Mouse (Mus musculus) macrophage (primary cell): Measurements from ENCODE around the gene Hoxd3. TPM values are rescaled to one million over a fixed set of nuclear protein-coding genes. Genes with fewer than 3 reads are reported as not detected.

Experiments used
- H3K27ac ChIP-seq: fragments of 350-480 bp; formaldehyde crosslinking; 2 replicates; pipeline ENCODE4 v1.9.0; 2021
- H3K36me3 ChIP-seq: fragments of 350-480 bp; formaldehyde crosslinking; 2 replicates; pipeline ENCODE4 v1.9.0; 2021; ENCODE audit errors: inconsistent target
- H3K4me3 ChIP-seq: fragments of 350-480 bp; formaldehyde crosslinking; 2 replicates; pipeline ENCODE4 v1.9.0; 2021; ENCODE audit errors: inconsistent target
- H3K79me2 ChIP-seq: fragments of 350-480 bp; formaldehyde crosslinking; 2 replicates; pipeline ENCODE4 v1.9.0; 2021; ENCODE audit errors: inconsistent target
- WGBS: methylation state at CpG from one replicate; pipeline ENCODE4 v1.1.7; 2026; ENCODE audit warnings: inconsistent platforms; ENCODE audit not compliant: missing documents; 5-methylcytosine and 5-hydroxymethylcytosine counted together
- polyA plus RNA-seq: library from polyadenylated mRNA; stranded (reverse); fragments of 250-400 nt; gene quantifications from 3 replicates; pipeline ENCODE4 v1.2.4, GENCODE M21; 2018; ENCODE audit warnings: inconsistent platforms

Gene Hoxd3
- polyA plus RNA-seq, 1 experiment from 2014 or later, result not detected

DNA sequence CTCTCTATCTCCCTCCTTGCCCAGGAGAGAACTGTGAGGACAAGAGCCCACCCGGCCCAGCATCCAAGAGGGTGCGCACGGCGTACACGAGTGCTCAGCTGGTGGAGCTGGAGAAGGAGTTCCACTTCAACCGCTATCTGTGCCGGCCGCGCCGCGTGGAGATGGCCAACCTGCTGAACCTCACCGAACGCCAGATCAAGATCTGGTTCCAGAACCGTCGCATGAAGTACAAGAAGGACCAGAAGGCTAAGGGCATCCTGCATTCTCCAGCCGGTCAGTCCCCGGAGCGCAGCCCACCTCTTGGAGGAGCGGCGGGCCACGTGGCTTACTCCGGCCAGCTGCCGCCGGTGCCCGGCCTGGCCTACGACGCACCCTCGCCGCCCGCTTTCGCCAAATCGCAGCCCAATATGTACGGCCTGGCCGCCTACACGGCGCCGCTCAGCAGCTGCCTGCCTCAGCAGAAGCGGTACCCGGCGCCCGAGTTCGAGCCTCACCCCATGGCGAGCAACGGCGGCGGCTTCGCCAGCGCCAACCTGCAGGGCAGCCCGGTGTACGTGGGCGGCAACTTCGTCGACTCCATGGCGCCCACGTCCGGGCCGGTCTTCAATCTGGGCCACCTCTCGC lies 34.7 kb downstream of the Hoxd3 start:
- Histone ChIP-seq H3K27ac (no peak overlapping the region), H3K36me3 (no peaks in the 10 kb centered on the region), H3K4me3 (no peak overlapping the region), H3K79me2 (no peaks in the 10 kb centered on the region)
- WGBS, result 12% methylated on average over 57 of the region's 58 CpGs

DNA sequence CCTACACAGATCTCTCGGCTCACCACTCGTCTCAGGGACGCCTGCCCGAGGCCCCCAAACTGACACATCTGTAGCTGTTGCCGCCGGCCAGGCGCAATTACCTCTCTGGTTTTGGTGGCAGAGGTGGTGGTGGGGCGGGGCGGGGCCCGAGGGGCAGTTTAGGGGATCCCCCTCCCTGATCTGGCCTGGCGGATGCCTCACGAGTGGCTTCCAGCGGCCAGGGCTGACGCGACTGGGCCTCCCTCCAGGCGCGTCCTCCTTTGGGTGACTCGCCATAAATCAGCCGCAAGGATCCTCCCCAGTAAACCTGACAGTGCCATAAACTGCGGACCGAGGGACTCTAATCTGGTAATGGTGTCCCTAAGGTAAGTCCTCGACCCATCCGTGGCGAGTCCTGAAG lies 35.3 kb downstream of the Hoxd3 start:
- no peak overlapping the region for H3K27ac ChIP-seq
- H3K79me2 ChIP-seq, result no peaks in the 10 kb centered on the region
- 14% methylated on average over 24 of the region's 24 CpGs for WGBS
- H3K36me3 ChIP-seq, result no peaks in the 10 kb centered on the region
- no peak overlapping the region for H3K4me3 ChIP-seq

- Histone ChIP-seq H3K79me2 (no peaks in the 10 kb centered on the region), H3K27ac (no peak overlapping the region), H3K4me3 (no peak overlapping the region), H3K36me3 (no peaks in the 10 kb centered on the region)
- WGBS, result 40% methylated on average over 11 of the region's 11 CpGs
Measured at GRCm38 (mm10) chr2:74747661-74748141, 36.0 kb downstream of the Hoxd3 start.

GRCm38 (mm10) chr2:74748436-74748995 lies 36.8 kb downstream of the Hoxd3 start:
- H3K79me2 ChIP-seq, result no peaks in the 10 kb centered on the region
- H3K27ac ChIP-seq, result no peak overlapping the region
- no peaks in the 10 kb centered on the region for H3K36me3 ChIP-seq
- 24% methylated on average over 9 of the region's 9 CpGs for WGBS
- no peak overlapping the region for H3K4me3 ChIP-seq

DNA sequence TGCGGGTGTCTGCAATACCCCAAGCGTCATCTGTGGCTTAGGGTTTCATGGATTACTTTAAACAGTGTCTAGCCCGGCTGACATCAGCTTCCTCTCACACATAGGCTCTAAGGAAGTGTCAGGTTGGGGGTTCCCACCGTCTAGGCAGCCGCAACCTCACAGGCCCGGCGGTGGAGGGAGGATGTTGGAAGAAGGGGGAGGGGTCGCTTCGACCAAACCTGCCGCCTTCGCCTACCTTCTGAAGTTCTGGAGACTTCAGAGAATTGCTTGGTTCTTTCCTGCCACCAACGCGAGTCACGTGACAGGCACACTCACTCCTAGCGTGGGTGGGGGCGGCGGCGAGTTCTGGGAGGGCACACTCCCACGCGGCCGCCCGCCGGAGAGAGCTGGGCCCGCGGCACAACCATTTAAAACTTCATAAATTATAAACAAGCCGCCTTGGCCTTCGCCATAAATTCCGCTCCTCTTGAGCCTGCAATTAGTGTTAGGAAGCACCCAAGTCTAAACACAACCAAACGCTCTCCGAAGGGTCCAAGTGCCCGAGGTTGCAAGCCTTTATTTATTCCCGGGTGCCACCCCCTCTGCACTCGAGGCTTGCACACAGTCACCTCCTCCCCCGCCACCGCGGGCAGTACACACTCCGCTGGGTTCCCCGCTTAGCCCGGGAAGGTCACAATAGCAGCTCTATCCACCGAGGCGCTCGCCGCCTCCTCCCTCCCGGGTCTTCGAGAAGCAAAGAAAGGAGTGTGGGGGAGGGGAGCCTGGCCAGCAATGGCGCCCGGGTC lies 37.8 kb downstream of the Hoxd3 start:
- Histone ChIP-seq H3K36me3 (no peaks in the 10 kb centered on the region), H3K27ac (no peak overlapping the region), H3K79me2 (no peaks in the 10 kb centered on the region), H3K4me3 (no peak overlapping the region)
- WGBS, result 5% methylated on average over 34 of the region's 47 CpGs

- Histone ChIP-seq H3K4me3 (no peak overlapping the region), H3K27ac (no peak overlapping the region), H3K36me3 (no peaks in the 10 kb centered on the region), H3K79me2 (no peaks in the 10 kb centered on the region)
- WGBS, result 57% methylated on average over 5 of the region's 5 CpGs
Measured at GRCm38 (mm10) chr2:74750731-74751250, 39.1 kb downstream of the Hoxd3 start.

GRCm38 (mm10) chr2:74751861-74752260 lies 40.1 kb downstream of the Hoxd3 start:
- 64% methylated on average over 1 of the region's 1 CpGs for WGBS
- H3K27ac ChIP-seq, result no peak overlapping the region
- no peaks in the 10 kb centered on the region for H3K36me3 ChIP-seq
- no peaks in the 10 kb centered on the region for H3K79me2 ChIP-seq
- no peak overlapping the region for H3K4me3 ChIP-seq

- no peak overlapping the region for H3K4me3 ChIP-seq
- H3K36me3 ChIP-seq, result no peaks in the 10 kb centered on the region
- no peak overlapping the region for H3K27ac ChIP-seq
- 6% methylated on average over 35 of the region's 45 CpGs for WGBS
- H3K79me2 ChIP-seq, result no peaks in the 10 kb centered on the region
Measured at GRCm38 (mm10) chr2:74752431-74753174, 40.9 kb downstream of the Hoxd3 start.

DNA sequence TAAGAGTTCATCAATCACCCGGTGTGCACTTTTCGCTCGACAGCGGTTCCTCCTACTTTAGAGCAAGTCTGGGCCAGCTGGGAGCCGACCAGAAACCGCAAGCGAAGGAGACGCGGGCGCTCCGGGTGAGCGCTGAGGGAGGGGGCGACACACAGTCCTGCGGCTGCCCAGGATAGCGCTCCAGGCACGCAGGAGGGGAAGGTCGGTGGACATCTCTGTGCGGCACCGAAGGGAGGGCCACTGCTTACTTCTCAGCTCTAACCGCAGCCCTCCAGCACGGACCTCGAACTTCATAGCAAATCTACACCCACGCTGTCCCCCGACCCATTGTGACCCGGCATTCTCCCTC lies 41.4 kb downstream of the Hoxd3 start:
- no peak overlapping the region for H3K27ac ChIP-seq
- no peak overlapping the region for H3K4me3 ChIP-seq
- WGBS, result 1% methylated on average over 24 of the region's 25 CpGs
- H3K79me2 ChIP-seq, result no peaks in the 10 kb centered on the region
- H3K36me3 ChIP-seq, result no peaks in the 10 kb centered on the region

GRCm38 (mm10) chr2:74753711-74754110 lies 42.0 kb downstream of the Hoxd3 start:
- 12% methylated on average over 5 of the region's 5 CpGs for WGBS
- H3K36me3 ChIP-seq, result no peaks in the 10 kb centered on the region

GRCm38 (mm10) chr2:74760146-74760545 lies 48.4 kb downstream of the Hoxd3 start:
- Histone ChIP-seq H3K79me2 (no peaks in the 10 kb centered on the region), H3K4me3 (no peak overlapping the region), H3K36me3 (no peaks in the 10 kb centered on the region), H3K27ac (no peak overlapping the region)
- 23% methylated on average over 1 of the region's 1 CpGs for WGBS

More at GRCm38 (mm10) chr2:74753711-74754110, 42.0 kb downstream of the Hoxd3 start:
- H3K27ac ChIP-seq, result no peak overlapping the region
- H3K4me3 ChIP-seq, result no peak overlapping the region
- H3K79me2 ChIP-seq, result no peaks in the 10 kb centered on the region

GRCm38 (mm10) chr2:74761941-74762340 lies 50.2 kb downstream of the Hoxd3 start:
- H3K4me3 ChIP-seq, result no peak overlapping the region
- 14% methylated on average over 13 of the region's 13 CpGs for WGBS
- H3K27ac ChIP-seq, result no peak overlapping the region
- H3K36me3 ChIP-seq, result no peaks in the 10 kb centered on the region
- no peaks in the 10 kb centered on the region for H3K79me2 ChIP-seq

DNA sequence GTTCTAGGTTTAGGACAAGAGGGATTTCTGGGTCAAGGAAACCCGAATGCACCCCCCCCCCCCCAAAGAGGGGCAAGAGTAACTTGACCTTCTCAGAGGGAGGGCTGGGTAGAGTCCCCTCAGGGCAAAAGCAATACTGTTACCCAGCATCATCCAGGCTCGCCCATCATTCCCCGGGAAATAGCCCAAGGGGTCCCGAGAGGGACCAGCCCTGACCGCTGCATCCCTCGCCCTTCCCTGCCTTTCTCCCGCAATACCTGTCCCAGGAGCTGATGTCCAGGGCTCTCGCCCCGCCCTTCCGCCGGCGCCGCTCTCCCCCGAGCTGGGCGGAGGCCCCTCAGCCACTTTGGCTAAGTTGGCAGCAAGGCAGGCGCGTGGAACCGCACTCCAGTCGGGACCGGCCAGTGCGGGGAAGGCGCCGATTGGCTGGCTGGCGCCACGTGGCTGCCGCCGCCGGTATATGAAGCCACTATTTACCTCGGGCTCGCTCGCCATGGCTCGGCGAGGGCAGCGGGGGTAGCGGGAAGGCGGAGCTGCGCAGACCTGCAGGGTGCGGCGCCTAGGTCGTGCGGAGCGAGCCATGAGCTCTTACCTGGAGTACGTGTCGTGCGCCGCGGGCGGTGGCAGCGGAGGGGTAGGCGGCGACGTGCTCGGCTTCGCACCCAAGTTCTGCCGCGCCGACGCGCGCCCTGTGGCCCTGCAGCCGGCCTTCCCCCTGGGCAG lies 51.0 kb downstream of the Hoxd3 start, which contains the start of gene Hoxd1:
Gene Hoxd1, plus strand, starts transcription at position 459 of the 723 bp plus-strand sequence.
- 4% methylated on average over 61 of the region's 61 CpGs for WGBS
- Histone ChIP-seq H3K4me3 (no peak within 1 kb of the TSS), H3K79me2 (no peaks in the 10 kb centered on the region)

GRCm38 (mm10) chr2:74763245-74763735 lies 51.6 kb downstream of the Hoxd3 start:
- Histone ChIP-seq H3K4me3 (no peak overlapping the region), H3K27ac (no peak overlapping the region), H3K79me2 (no peaks in the 10 kb centered on the region), H3K36me3 (no peaks in the 10 kb centered on the region)
- WGBS, result 4% methylated on average over 53 of the region's 53 CpGs

More for the DNA sequence above, 51.0 kb downstream of the Hoxd3 start, which contains the start of gene Hoxd1:
- H3K36me3 ChIP-seq, result no peaks in the 10 kb centered on the region
- H3K27ac ChIP-seq, result no peak within 1 kb of the TSS
